Mouse (Mus musculus): ENCODE measurements around the gene Dusp2. TPM values are rescaled to one million over a fixed set of nuclear protein-coding genes. Genes with fewer than 3 reads are reported as not detected.
A peak's percentile ranks its signal among the peaks of the same experiment; 100 is the strongest.

Dusp2 gene
- polyA plus RNA-seq, 1 experiment from 2014 or later, result 7.1 TPM

DNA sequence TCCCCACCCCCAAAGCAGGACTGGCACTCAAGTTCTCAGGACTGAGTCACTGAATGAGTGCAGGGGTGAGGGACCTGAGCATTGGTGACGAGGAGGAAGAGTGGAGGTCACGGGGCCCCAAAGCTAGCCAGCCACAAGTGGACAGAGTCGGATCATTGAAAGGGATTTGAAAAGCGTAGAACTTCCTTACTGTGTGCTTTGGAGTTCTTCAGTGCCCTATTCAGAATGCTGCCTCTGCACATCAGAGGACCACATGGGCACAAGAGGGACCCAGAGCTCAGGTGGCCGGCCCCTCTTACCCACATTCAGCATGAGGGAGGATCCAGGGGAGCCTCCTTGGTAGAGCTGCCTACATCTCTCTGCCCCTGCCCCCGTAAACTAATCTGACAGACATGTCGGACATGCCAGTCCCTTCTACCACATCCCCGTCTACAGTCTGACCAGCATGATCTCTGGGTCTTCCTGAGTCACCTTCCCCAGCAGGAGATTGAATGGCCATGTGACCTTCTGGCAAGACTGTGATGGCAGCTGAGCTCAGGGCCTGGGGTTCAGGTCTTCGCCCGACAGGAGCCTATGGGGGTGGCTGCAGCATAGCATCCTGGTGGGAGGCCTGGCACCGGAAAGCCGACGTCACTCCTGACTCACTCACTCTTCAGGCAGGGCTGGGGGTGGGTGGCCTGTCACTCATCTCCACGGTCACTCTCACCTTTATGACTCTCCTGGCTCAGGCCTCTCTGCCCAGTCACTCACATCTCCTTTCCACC lies 3.0 kb upstream of the Dusp2 start:
- ATAC-seq (ENCODE audit: low read depth), result no peak
- DNase-seq (ENCODE audit: low spot score), result no peak
- no peaks in the 10 kb centered on the region for H3K9me3 ChIP-seq (ENCODE audit: control insufficient read depth, low read length)
- WGBS, result 78% methylated on average over 14 of the region's 14 CpGs
- H3K36me3 ChIP-seq (ENCODE audit: control insufficient read depth, insufficient read depth, low read length), result no peaks in the 10 kb centered on the region
- H3K4me2 ChIP-seq (ENCODE audit: low read depth, low read length), result no peak overlapping the region
- H3K27me3 ChIP-seq (replicated peaks; ENCODE audit: control insufficient read depth, insufficient read depth, low read length), result peaks cover 29% of the 10 kb centered on the region; the same call in 1 of the 2 replicates
- no peak overlapping the region for H3K27ac ChIP-seq (replicated peaks; ENCODE audit: low read depth, low read length)
- H3K4me3 ChIP-seq (ENCODE audit: low read depth, low read length), result no peak overlapping the region
- H3K4me1 ChIP-seq (ENCODE audit: control insufficient read depth, insufficient read depth, low read length), result no peaks in the 10 kb centered on the region; the same call in none of the 2 replicates
- no peak overlapping the region for H3K9ac ChIP-seq (ENCODE audit: low read depth, low read length)

DNA sequence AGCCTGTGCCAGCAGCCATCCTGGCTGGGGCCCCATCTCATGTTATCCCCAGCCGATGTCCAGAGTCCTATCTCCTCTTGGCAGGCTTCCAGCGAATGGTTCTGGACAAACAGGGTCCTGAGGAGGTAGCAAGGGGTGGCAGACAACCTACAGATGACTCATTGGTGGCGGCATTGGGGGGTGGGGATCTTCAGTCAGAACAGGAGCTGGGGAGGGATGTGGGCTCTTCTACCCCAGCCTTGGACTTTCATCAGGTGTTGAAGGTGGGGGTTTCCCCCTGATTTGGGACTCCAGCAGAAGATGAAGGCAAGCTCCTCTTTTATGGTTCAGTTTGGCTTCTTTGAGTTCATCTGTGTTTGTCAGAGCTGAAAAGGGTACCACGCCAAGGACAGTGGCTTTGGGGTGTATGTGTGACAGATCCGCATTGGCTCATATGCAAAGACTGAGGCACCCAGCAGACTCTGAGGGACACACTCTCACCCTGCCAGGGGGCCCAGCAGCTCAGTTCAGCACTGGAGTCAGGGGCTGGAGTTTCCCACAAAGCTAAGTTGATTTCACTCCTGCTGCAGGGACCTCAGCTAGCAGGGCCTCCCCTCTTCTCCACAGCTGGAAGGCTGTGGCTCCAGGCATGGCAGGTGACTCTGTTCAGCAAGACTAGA lies 1.9 kb upstream of the Dusp2 start:
- DNase-seq (ENCODE audit: low spot score), result no peak
- H3K4me3 ChIP-seq (ENCODE audit: low read depth, low read length), result no peak overlapping the region
- H3K9me3 ChIP-seq (ENCODE audit: control insufficient read depth, low read length), result no peaks in the 10 kb centered on the region
- H3K4me1 ChIP-seq (ENCODE audit: control insufficient read depth, insufficient read depth, low read length), result no peaks in the 10 kb centered on the region; the same call in none of the 2 replicates
- H3K27ac ChIP-seq (replicated peaks; ENCODE audit: low read depth, low read length), result no peak overlapping the region
- no peak for ATAC-seq (ENCODE audit: low read depth)
- 68% methylated on average over 5 of the region's 5 CpGs for WGBS
- no peak overlapping the region for H3K4me2 ChIP-seq (ENCODE audit: low read depth, low read length)
- no peak overlapping the region for H3K9ac ChIP-seq (ENCODE audit: low read depth, low read length)
- peaks cover 29% of the 10 kb centered on the region; the same call in 1 of the 2 replicates for H3K27me3 ChIP-seq (replicated peaks; ENCODE audit: control insufficient read depth, insufficient read depth, low read length)
- H3K36me3 ChIP-seq (ENCODE audit: control insufficient read depth, insufficient read depth, low read length), result no peaks in the 10 kb centered on the region

DNA sequence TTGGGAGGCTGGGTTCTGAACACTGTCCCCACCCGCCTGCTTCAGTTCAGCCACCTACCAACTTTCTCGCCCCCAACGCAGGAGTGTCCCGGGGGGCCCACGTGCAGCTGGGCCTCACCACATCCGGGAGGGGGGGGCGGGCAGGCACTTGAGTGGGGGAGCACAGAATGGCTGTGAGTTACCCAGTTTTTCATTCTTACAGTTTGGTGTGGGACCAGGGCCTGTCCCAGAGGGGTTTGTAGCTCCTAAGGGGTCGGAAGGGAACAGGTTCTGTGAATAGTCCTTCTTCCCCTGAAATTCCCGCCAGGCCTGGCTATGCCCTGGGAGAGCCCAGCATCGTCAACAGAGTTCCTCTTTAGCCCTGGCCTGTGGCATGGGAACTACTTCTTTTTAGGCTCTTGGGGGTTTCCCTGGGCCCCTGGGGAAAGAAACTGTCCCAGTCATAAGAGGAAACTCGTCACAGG lies 849 bp upstream of the Dusp2 start:
- DNase-seq (ENCODE audit: low spot score) (no peak), ATAC-seq (ENCODE audit: low read depth) (no peak)
- Histone ChIP-seq H3K36me3 (ENCODE audit: control insufficient read depth, insufficient read depth, low read length) (no peaks in the 10 kb centered on the region), H3K4me2 (ENCODE audit: low read depth, low read length) (peak overlapping the region; percentile 97; the same call in 1 of the 2 replicates), H3K9me3 (ENCODE audit: control insufficient read depth, low read length) (no peaks in the 10 kb centered on the region), H3K27me3 (replicated peaks; ENCODE audit: control insufficient read depth, insufficient read depth, low read length) (peaks cover 29% of the 10 kb centered on the region; the same call in 1 of the 2 replicates), H3K27ac (replicated peaks; ENCODE audit: low read depth, low read length) (no peak overlapping the region), H3K4me1 (ENCODE audit: control insufficient read depth, insufficient read depth, low read length) (no peaks in the 10 kb centered on the region; the same call in none of the 2 replicates), H3K9ac (ENCODE audit: low read depth, low read length) (no peak overlapping the region), H3K4me3 (ENCODE audit: low read depth, low read length) (no peak overlapping the region)
- WGBS, result 37% methylated on average over 11 of the region's 11 CpGs

DNA sequence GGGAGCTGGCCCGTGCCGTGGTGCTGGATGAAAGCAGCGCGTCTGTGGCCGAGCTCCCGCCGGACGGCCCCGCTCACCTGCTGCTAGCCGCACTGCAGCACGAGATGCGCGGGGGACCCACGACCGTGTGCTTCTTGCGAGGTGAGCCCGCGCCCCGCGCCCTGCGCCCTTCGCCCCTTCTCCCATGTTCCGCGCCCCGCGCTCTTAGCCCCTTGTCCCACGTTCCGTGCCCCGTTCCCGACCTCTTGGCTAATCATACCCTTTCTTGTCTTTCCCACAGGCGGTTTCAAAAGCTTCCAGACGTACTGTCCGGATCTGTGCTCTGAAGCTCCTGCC lies 506 bp downstream of the Dusp2 start:
- Histone ChIP-seq H3K4me1 (ENCODE audit: control insufficient read depth, insufficient read depth, low read length) (no peaks in the 10 kb centered on the region; the same call in none of the 2 replicates), H3K4me3 (ENCODE audit: low read depth, low read length) (peak overlapping the region; percentile 58), H3K9me3 (ENCODE audit: control insufficient read depth, low read length) (no peaks in the 10 kb centered on the region), H3K27ac (replicated peaks; ENCODE audit: low read depth, low read length) (no peak overlapping the region), H3K4me2 (ENCODE audit: low read depth, low read length) (peak overlapping the region; percentile 97), H3K9ac (ENCODE audit: low read depth, low read length) (peak overlapping the region; percentile 68), H3K36me3 (ENCODE audit: control insufficient read depth, insufficient read depth, low read length) (no peaks in the 10 kb centered on the region), H3K27me3 (replicated peaks; ENCODE audit: control insufficient read depth, insufficient read depth, low read length) (peaks cover 29% of the 10 kb centered on the region; the same call in 1 of the 2 replicates)
- DNase-seq (ENCODE audit: low spot score) (no peak), ATAC-seq (ENCODE audit: low read depth) (no peak)
- 5% methylated on average over 18 of the region's 33 CpGs for WGBS

DNA sequence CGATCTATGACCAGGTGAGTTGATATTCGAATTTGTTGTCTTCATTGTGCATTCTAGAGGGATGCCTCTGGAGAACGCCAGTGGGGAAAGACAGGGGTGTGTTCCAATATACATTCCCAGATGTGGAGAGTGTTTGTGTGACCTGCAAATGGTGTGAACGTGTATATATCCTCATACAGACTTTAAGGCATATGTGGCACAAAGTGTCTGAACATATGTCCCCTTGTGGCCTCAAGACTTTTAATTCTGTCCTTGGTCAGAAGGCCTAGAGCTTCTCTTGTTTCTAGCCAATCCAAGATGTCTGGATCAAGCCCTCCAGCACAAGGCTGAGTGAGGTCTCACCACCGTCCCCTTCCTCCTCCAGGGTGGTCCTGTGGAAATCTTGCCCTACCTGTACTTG lies 926 bp downstream of the Dusp2 start:
- Histone ChIP-seq H3K9me3 (ENCODE audit: control insufficient read depth, low read length) (no peaks in the 10 kb centered on the region), H3K27me3 (replicated peaks; ENCODE audit: control insufficient read depth, insufficient read depth, low read length) (peaks cover 29% of the 10 kb centered on the region; the same call in 1 of the 2 replicates), H3K4me3 (ENCODE audit: low read depth, low read length) (peak overlapping the region; percentile 58), H3K4me2 (ENCODE audit: low read depth, low read length) (peak overlapping the region; percentile 97), H3K27ac (replicated peaks; ENCODE audit: low read depth, low read length) (no peak overlapping the region), H3K4me1 (ENCODE audit: control insufficient read depth, insufficient read depth, low read length) (no peaks in the 10 kb centered on the region; the same call in none of the 2 replicates), H3K9ac (ENCODE audit: low read depth, low read length) (peak overlapping the region; percentile 68), H3K36me3 (ENCODE audit: control insufficient read depth, insufficient read depth, low read length) (no peaks in the 10 kb centered on the region)
- 49% methylated on average over 5 of the region's 5 CpGs for WGBS
- DNase-seq (ENCODE audit: low spot score), result no peak
- ATAC-seq (ENCODE audit: low read depth), result no peak

DNA sequence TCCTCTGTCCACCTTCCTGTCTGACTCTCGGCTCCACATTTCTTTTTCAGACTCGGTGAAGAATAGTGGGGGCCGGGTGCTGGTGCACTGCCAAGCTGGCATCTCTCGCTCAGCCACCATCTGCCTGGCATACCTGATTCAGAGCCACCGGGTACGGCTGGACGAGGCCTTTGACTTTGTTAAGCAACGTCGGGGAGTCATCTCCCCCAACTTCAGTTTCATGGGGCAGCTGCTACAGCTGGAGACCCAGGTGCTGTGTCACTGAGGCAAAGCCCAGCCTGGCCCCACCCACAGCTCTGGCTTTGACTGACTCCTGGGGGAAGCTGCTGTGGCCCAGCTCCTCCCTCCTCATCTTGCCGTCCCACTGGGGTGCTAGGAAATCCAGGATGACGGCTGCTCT lies 1.6 kb downstream of the Dusp2 start:
- Histone ChIP-seq H3K4me1 (ENCODE audit: control insufficient read depth, insufficient read depth, low read length) (no peaks in the 10 kb centered on the region; the same call in none of the 2 replicates), H3K4me3 (ENCODE audit: low read depth, low read length) (peak overlapping the region; percentile 58), H3K27me3 (replicated peaks; ENCODE audit: control insufficient read depth, insufficient read depth, low read length) (peaks cover 29% of the 10 kb centered on the region; the same call in 1 of the 2 replicates), H3K4me2 (ENCODE audit: low read depth, low read length) (peak overlapping the region; percentile 97), H3K9me3 (ENCODE audit: control insufficient read depth, low read length) (no peaks in the 10 kb centered on the region), H3K27ac (replicated peaks; ENCODE audit: low read depth, low read length) (no peak overlapping the region), H3K9ac (ENCODE audit: low read depth, low read length) (no peak overlapping the region), H3K36me3 (ENCODE audit: control insufficient read depth, insufficient read depth, low read length) (no peaks in the 10 kb centered on the region)
- WGBS, result 70% methylated on average over 11 of the region's 11 CpGs
- DNase-seq (ENCODE audit: low spot score) (no peak), ATAC-seq (ENCODE audit: low read depth) (no peak)

DNA sequence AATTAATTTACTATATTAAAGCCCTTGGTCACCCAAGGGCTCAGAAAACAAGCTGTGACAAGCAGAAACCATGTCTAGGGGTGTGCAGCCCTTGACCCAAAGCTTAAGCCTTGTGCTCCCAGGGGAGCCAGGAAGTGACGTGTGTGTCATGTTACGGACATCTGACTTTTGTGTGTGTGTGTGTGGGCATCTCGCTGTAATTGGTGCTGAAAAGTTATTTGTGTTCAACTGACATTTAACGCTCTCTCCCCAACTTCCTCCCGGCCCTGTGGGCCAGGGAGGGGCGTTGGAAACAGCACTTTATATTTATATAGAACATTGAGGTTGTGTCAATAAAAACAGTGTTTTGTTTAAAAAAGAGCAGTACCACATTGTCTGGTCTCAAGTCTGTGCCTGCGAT lies 2.1 kb downstream of the Dusp2 start:
- no peak overlapping the region for H3K9ac ChIP-seq (ENCODE audit: low read depth, low read length)
- peaks cover 29% of the 10 kb centered on the region; the same call in 1 of the 2 replicates for H3K27me3 ChIP-seq (replicated peaks; ENCODE audit: control insufficient read depth, insufficient read depth, low read length)
- no peaks in the 10 kb centered on the region for H3K9me3 ChIP-seq (ENCODE audit: control insufficient read depth, low read length)
- no peak overlapping the region for H3K4me3 ChIP-seq (ENCODE audit: low read depth, low read length)
- ATAC-seq (ENCODE audit: low read depth) (no peak), DNase-seq (ENCODE audit: low spot score) (no peak)
- H3K4me1 ChIP-seq (ENCODE audit: control insufficient read depth, insufficient read depth, low read length), result no peaks in the 10 kb centered on the region; the same call in none of the 2 replicates
- H3K4me2 ChIP-seq (ENCODE audit: low read depth, low read length), result peak overlapping the region; percentile 97
- H3K27ac ChIP-seq (replicated peaks; ENCODE audit: low read depth, low read length), result no peak overlapping the region
- no peaks in the 10 kb centered on the region for H3K36me3 ChIP-seq (ENCODE audit: control insufficient read depth, insufficient read depth, low read length)
- 53% methylated on average over 7 of the region's 7 CpGs for WGBS

DNA sequence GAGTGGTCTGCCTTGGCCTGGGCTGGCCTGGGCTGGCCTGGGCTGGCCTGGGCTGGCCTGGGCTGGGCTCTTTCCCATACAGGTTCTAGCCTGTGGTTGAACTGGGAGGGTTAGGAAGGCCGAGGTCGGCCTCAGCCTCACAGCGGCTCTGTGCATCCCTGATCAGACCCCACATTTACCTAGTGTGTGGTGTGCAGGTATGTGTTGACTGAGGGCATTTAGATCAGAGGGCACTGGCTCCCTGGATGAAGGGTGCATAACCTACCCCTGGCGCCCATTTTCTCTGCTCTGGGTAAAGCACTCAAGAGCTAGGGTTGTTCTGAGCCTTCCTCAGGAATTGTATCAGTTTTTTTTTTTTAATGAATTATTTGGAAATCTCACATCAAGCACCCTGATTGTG lies 2.5 kb downstream of the Dusp2 start, which contains the start of gene Astl:
Gene Astl, plus strand, starts transcription at position 224 of the 400 bp plus-strand sequence.
- no peak for DNase-seq (ENCODE audit: low spot score)
- 59% methylated on average over 4 of the region's 4 CpGs for WGBS
- H3K4me1 ChIP-seq (ENCODE audit: control insufficient read depth, insufficient read depth, low read length), result no peaks in the 10 kb centered on the region; the same call in none of the 2 replicates
- H3K36me3 ChIP-seq (ENCODE audit: control insufficient read depth, insufficient read depth, low read length), result no peaks in the 10 kb centered on the region
- H3K9me3 ChIP-seq (ENCODE audit: control insufficient read depth, low read length), result no peaks in the 10 kb centered on the region
- peak within 1 kb of the TSS; percentile 58; the same call in 1 of the 2 replicates for H3K4me3 ChIP-seq (ENCODE audit: low read depth, low read length)
- no peak within 1 kb of the TSS for H3K27ac ChIP-seq (replicated peaks; ENCODE audit: low read depth, low read length)
- peak within 1 kb of the TSS; percentile 97 for H3K4me2 ChIP-seq (ENCODE audit: low read depth, low read length)
- peaks cover 29% of the 10 kb centered on the region; the same call in 1 of the 2 replicates for H3K27me3 ChIP-seq (replicated peaks; ENCODE audit: control insufficient read depth, insufficient read depth, low read length)
- no peak for ATAC-seq (ENCODE audit: low read depth)
- no peak within 1 kb of the TSS for H3K9ac ChIP-seq (ENCODE audit: low read depth, low read length)
